Mouse (Mus musculus) limb, embryonic 13.5 days (tissue): ENCODE measurements around the gene Zbtb21. TPM values are rescaled to one million over a fixed set of nuclear protein-coding genes. Genes with fewer than 3 reads are reported as not detected.
"Not testable (repeated sequence)": the region's sequence is repeated elsewhere in the genome, so short reads cannot be mapped to it uniquely, and the experiment has no call there.

Experiments
- ATAC-seq: fragments of 200-750 bp; cut with Nextera tagmentation; 2 replicates; pipeline ENCODE4 v1.8.0; 2017; ENCODE audit warnings: low read depth, moderate number of reproducible peaks, moderate TSS enrichment; ENCODE audit not compliant: low FRiP score
- H3K27ac ChIP-seq: fragments of 300-500 bp; sonication (generic); 2 replicates; pipeline ENCODE4 v1.5.1; 2015; ENCODE audit warnings: inconsistent platforms, mild to moderate bottlenecking, moderate library complexity
- H3K27me3 ChIP-seq: fragments of 300-500 bp; sonication (generic); 2 replicates; pipeline ENCODE4 v1.6.1; 2015; ENCODE audit warnings: mild to moderate bottlenecking, inconsistent platforms
- H3K36me3 ChIP-seq: fragments of 300-500 bp; sonication (generic); 2 replicates; pipeline ENCODE4 v1.6.1; 2015; ENCODE audit warnings: inconsistent platforms, mild to moderate bottlenecking, moderate library complexity
- H3K4me1 ChIP-seq: fragments of 300-500 bp; sonication (generic); 2 replicates; pipeline ENCODE4 v1.6.1; 2015; ENCODE audit warnings: inconsistent platforms
- H3K4me2 ChIP-seq: fragments of 300-500 bp; sonication (generic); replicated peaks from 2 replicates; pipeline ENCODE4 v1.6.1; 2015; ENCODE audit warnings: inconsistent platforms, mild to moderate bottlenecking, moderate library complexity
- H3K4me3 ChIP-seq: fragments of 300-500 bp; sonication (generic); 2 replicates; pipeline ENCODE4 v1.5.1; 2015; ENCODE audit warnings: moderate library complexity, mild to moderate bottlenecking, inconsistent platforms
- H3K9ac ChIP-seq: fragments of 300-500 bp; sonication (generic); 2 replicates; pipeline ENCODE4 v1.6.1; 2015; ENCODE audit warnings: mild to moderate bottlenecking, inconsistent platforms
- H3K9me3 ChIP-seq: fragments of 300-500 bp; sonication (generic); 2 replicates; pipeline ENCODE4 v1.6.1; 2016; ENCODE audit warnings: inconsistent platforms
- WGBS: fragments of 180-500 bp; shearing (Covaris S2); methylation state at CpG from one replicate; pipeline ENCODE4 v1.1.7; 2015; 5-methylcytosine and 5-hydroxymethylcytosine counted together
- polyA plus RNA-seq: library from polyadenylated mRNA; unstranded; fragments of >200 nt; fragmentation: Nextera tagmentation; extraction: Ambion mirVana; gene quantifications from 2 replicates; pipeline ENCODE4 v1.2.1, GENCODE M21; 2015

Gene Zbtb21
- polyA plus RNA-seq: 13.1 and 15.6 TPM in 2 replicates

GRCm38 (mm10) chr16:97962151-97962948 is at the start of gene Zbtb21, which contains the start of gene C2cd2:
Gene Zbtb21, minus strand, starts transcription at chr16:97962622.
Gene C2cd2, minus strand, starts transcription at chr16:97962598.
- Histone ChIP-seq H3K9ac (peak within 1 kb of the TSS; percentile 91), H3K4me2 (peak within 1 kb of the TSS; percentile 91), H3K36me3 (no peaks in the 10 kb centered on the region), H3K4me3 (peak within 1 kb of the TSS; percentile 84), H3K4me1 (peaks cover 21% of the 10 kb centered on the region), H3K27ac (peak within 1 kb of the TSS; percentile 91), H3K9me3 (no peaks in the 10 kb centered on the region), H3K27me3 (no peaks in the 10 kb centered on the region)
- ATAC-seq: peak; percentile 99
- under 1% methylated on average over 78 of the region's 78 CpGs for WGBS

- Histone ChIP-seq H3K27ac (peak overlapping the region; percentile 79; the same call in 1 of the 2 replicates), H3K4me3 (peak overlapping the region; percentile 58), H3K4me2 (peak overlapping the region; percentile 67), H3K36me3 (peaks cover 13% of the 10 kb centered on the region), H3K4me1 (peaks cover 13% of the 10 kb centered on the region), H3K9ac (peak overlapping the region; percentile 63)
- WGBS: under 1% methylated on average over 8 of the region's 8 CpGs
- not testable (repeated sequence) for H3K27me3 ChIP-seq, H3K9me3 ChIP-seq
- peak; percentile 83 for ATAC-seq
These were observed 34.9 kb upstream of the Zbtb21 start for GRCm38 (mm10) chr16:97997383-97997731.

- no peaks in the 10 kb centered on the region for H3K27me3 ChIP-seq
- H3K4me1 ChIP-seq: peaks cover 13% of the 10 kb centered on the region
- peak; percentile 98 for ATAC-seq
- peak within 1 kb of the TSS; percentile 58 for H3K4me3 ChIP-seq
- H3K4me2 ChIP-seq: peak within 1 kb of the TSS; percentile 67
- peak within 1 kb of the TSS; percentile 79; the same call in 1 of the 2 replicates for H3K27ac ChIP-seq
- peak within 1 kb of the TSS; percentile 63 for H3K9ac ChIP-seq
- peaks cover 2% of the 10 kb centered on the region; the same call in 1 of the 2 replicates for H3K9me3 ChIP-seq
- peaks cover 9% of the 10 kb centered on the region for H3K36me3 ChIP-seq
- WGBS: 4% methylated on average over 22 of the region's 22 CpGs
These were observed 34.4 kb upstream of the Zbtb21 start, which contains the start of gene B230307C23Rik for GRCm38 (mm10) chr16:97996616-97997382. Gene B230307C23Rik, plus strand, starts transcription at chr16:97997315.

- 32% methylated on average over 1 of the region's 1 CpGs for WGBS
- Histone ChIP-seq H3K27me3 (no peaks in the 10 kb centered on the region), H3K4me2 (peak overlapping the region; percentile 67), H3K9ac (peak overlapping the region; percentile 63; the same call in 1 of the 2 replicates), H3K9me3 (peaks cover 2% of the 10 kb centered on the region; the same call in 1 of the 2 replicates), H3K36me3 (peaks cover 9% of the 10 kb centered on the region), H3K4me3 (peak overlapping the region; percentile 58), H3K27ac (peak overlapping the region; percentile 79; the same call in 1 of the 2 replicates), H3K4me1 (peaks cover 13% of the 10 kb centered on the region)
- ATAC-seq: no peak
These were observed 33.6 kb upstream of the Zbtb21 start for GRCm38 (mm10) chr16:97995849-97996615.

- WGBS: 77% methylated on average over 3 of the region's 3 CpGs
These were observed 30.1 kb upstream of the Zbtb21 start for GRCm38 (mm10) chr16:97992477-97992876.

GRCm38 (mm10) chr16:97991517-97991916 is 29.1 kb upstream of the Zbtb21 start:
- no peak for ATAC-seq
- Histone ChIP-seq H3K9me3 (no peaks in the 10 kb centered on the region), H3K9ac (no peak overlapping the region), H3K27me3 (no peaks in the 10 kb centered on the region), H3K36me3 (no peaks in the 10 kb centered on the region), H3K4me2 (no peak overlapping the region), H3K4me3 (no peak overlapping the region), H3K4me1 (peaks cover 5% of the 10 kb centered on the region; the same call in 1 of the 2 replicates), H3K27ac (no peak overlapping the region)
- WGBS: 68% methylated on average over 2 of the region's 2 CpGs

More at GRCm38 (mm10) chr16:97992477-97992876, 30.1 kb upstream of the Zbtb21 start:
- H3K4me1 ChIP-seq, H3K27me3 ChIP-seq, H3K4me2 ChIP-seq, ATAC-seq, H3K27ac ChIP-seq, H3K9ac ChIP-seq, H3K36me3 ChIP-seq, H3K4me3 ChIP-seq, H3K9me3 ChIP-seq: not testable (repeated sequence)

- WGBS: 42% methylated on average over 5 of the region's 5 CpGs
- no peaks in the 10 kb centered on the region; the same call in 1 of the 2 replicates for H3K9me3 ChIP-seq
- no peak for ATAC-seq
- no peak overlapping the region for H3K4me3 ChIP-seq
- H3K27me3 ChIP-seq: no peaks in the 10 kb centered on the region
- H3K36me3 ChIP-seq: no peaks in the 10 kb centered on the region
- no peak overlapping the region for H3K9ac ChIP-seq
- H3K27ac ChIP-seq: no peak overlapping the region
- H3K4me1 ChIP-seq: no peaks in the 10 kb centered on the region
- H3K4me2 ChIP-seq: no peak overlapping the region
These were observed 22.2 kb upstream of the Zbtb21 start for GRCm38 (mm10) chr16:97984589-97984988.

GRCm38 (mm10) chr16:97981362-97981761 is 18.9 kb upstream of the Zbtb21 start:
- ATAC-seq: no peak
- WGBS: 70% methylated on average over 1 of the region's 1 CpGs

GRCm38 (mm10) chr16:97977722-97978121 is 15.3 kb upstream of the Zbtb21 start:
- no peak overlapping the region for H3K4me3 ChIP-seq
- WGBS: 89% methylated on average over 3 of the region's 3 CpGs
- H3K36me3 ChIP-seq: no peaks in the 10 kb centered on the region
- no peaks in the 10 kb centered on the region for H3K27me3 ChIP-seq
- ATAC-seq: no peak
- no peaks in the 10 kb centered on the region for H3K4me1 ChIP-seq
- H3K27ac ChIP-seq: no peak overlapping the region
- H3K9me3 ChIP-seq: no peaks in the 10 kb centered on the region; the same call in 1 of the 2 replicates
- no peak overlapping the region for H3K4me2 ChIP-seq
- H3K9ac ChIP-seq: no peak overlapping the region

More at GRCm38 (mm10) chr16:97981362-97981761, 18.9 kb upstream of the Zbtb21 start:
- Histone ChIP-seq H3K9me3 (no peaks in the 10 kb centered on the region; the same call in 1 of the 2 replicates), H3K4me2 (no peak overlapping the region), H3K4me1 (no peaks in the 10 kb centered on the region), H3K36me3 (no peaks in the 10 kb centered on the region), H3K27me3 (no peaks in the 10 kb centered on the region), H3K9ac (no peak overlapping the region), H3K4me3 (no peak overlapping the region), H3K27ac (no peak overlapping the region)

GRCm38 (mm10) chr16:97977277-97977676 is 14.9 kb upstream of the Zbtb21 start:
- no peaks in the 10 kb centered on the region for H3K36me3 ChIP-seq
- H3K4me3 ChIP-seq: no peak overlapping the region
- no peak overlapping the region for H3K4me2 ChIP-seq
- no peak overlapping the region for H3K27ac ChIP-seq
- no peak overlapping the region for H3K9ac ChIP-seq
- no peaks in the 10 kb centered on the region for H3K9me3 ChIP-seq
- 65% methylated on average over 1 of the region's 1 CpGs for WGBS
- no peaks in the 10 kb centered on the region for H3K4me1 ChIP-seq
- no peaks in the 10 kb centered on the region for H3K27me3 ChIP-seq
- no peak for ATAC-seq

GRCm38 (mm10) chr16:97963956-97964540 is 1.6 kb upstream of the Zbtb21 start:
- no peak overlapping the region for H3K4me2 ChIP-seq
- no peaks in the 10 kb centered on the region for H3K27me3 ChIP-seq
- no peak overlapping the region for H3K27ac ChIP-seq
- no peak overlapping the region for H3K9ac ChIP-seq
- no peaks in the 10 kb centered on the region for H3K36me3 ChIP-seq
- H3K4me1 ChIP-seq: peaks cover 14% of the 10 kb centered on the region
- H3K4me3 ChIP-seq: no peak overlapping the region
- 0 out of 2 replicates have a peak, but pooled peaks cover 3% of the 10 kb centered on the region for H3K9me3 ChIP-seq
- 83% methylated on average over 3 of the region's 3 CpGs for WGBS
- ATAC-seq: no peak
